In genomic region chr2:131678484-131678883, GRCm38 (mm10) we compare ENCODE assay signal across 32 mouse cellular contexts.
"Had no signal": no experiment of that assay in that cellular context is flagged by ENCODE, and none has a peak within 500 bp of the region (broad histone marks: within the 10 kb centered on the region; RNA-seq: fewer than 3 reads in every experiment).

No protein-coding gene starts in this region.

- H3K9me3 ChIP-seq: limb, embryonic 10.5 days; limb, embryonic 12.5 days; limb, embryonic 13.5 days; limb, embryonic 15.5 days; liver, embryonic 12.5 days; liver, embryonic 13.5 days; liver, embryonic 15.5 days; lung, embryonic 15.5 days; midbrain, embryonic 10.5 days; midbrain, embryonic 12.5 days; midbrain, embryonic 13.5 days; midbrain, embryonic 15.5 days; neural tube, embryonic 12.5 days had no signal

- H3K27me3 ChIP-seq: limb, embryonic 12.5 days; limb, embryonic 13.5 days; limb, embryonic 15.5 days; liver, embryonic 12.5 days; liver, embryonic 13.5 days; liver, embryonic 15.5 days; lung, embryonic 15.5 days; megakaryocyte, embryonic 14.5 days; midbrain, embryonic 12.5 days; midbrain, embryonic 13.5 days; midbrain, embryonic 15.5 days; neural tube, embryonic 12.5 days had no signal

- H3K4me3 ChIP-seq: limb, embryonic 10.5 days; limb, embryonic 12.5 days; limb, embryonic 13.5 days; limb, embryonic 15.5 days; liver, embryonic 12.5 days; liver, embryonic 13.5 days; liver, embryonic 15.5 days; lung, embryonic 15.5 days; megakaryocyte, embryonic 14.5 days; midbrain, embryonic 10.5 days; midbrain, embryonic 12.5 days; midbrain, embryonic 13.5 days; midbrain, embryonic 15.5 days; myocyte; neural tube, embryonic 12.5 days had no signal

- H3K36me3 ChIP-seq: limb, embryonic 10.5 days; limb, embryonic 12.5 days; limb, embryonic 13.5 days; limb, embryonic 15.5 days; liver, embryonic 12.5 days; liver, embryonic 13.5 days; liver, embryonic 15.5 days; lung, embryonic 15.5 days; midbrain, embryonic 10.5 days; midbrain, embryonic 12.5 days; midbrain, embryonic 13.5 days; midbrain, embryonic 15.5 days; neural tube, embryonic 12.5 days had no signal

- H3K9ac ChIP-seq: limb, embryonic 12.5 days; limb, embryonic 13.5 days; limb, embryonic 15.5 days; liver, embryonic 12.5 days; liver, embryonic 13.5 days; liver, embryonic 14.5 days; liver, embryonic 15.5 days; liver, postnatal 0 days; lung, embryonic 14.5 days; lung, embryonic 15.5 days; midbrain, embryonic 12.5 days; midbrain, embryonic 13.5 days; midbrain, embryonic 15.5 days; neural tube, embryonic 12.5 days had no signal

- DNase-seq: left cerebral cortex, postnatal 4 days; liver; liver, embryonic 13.5 days; liver, postnatal 0 days; lung, adult 18-20 months; lung, adult 2 months; lung, embryonic 14.5 days; lung, postnatal 10 days; lung, postnatal 14 days; lung, postnatal 36 days; lung, postnatal 4 days; midbrain, embryonic 14.5 days had no signal

- H3K4me2 ChIP-seq: limb, embryonic 12.5 days; limb, embryonic 13.5 days; limb, embryonic 15.5 days; liver, embryonic 11.5 days; liver, embryonic 12.5 days; liver, embryonic 13.5 days; liver, embryonic 15.5 days; lung, embryonic 14.5 days; lung, embryonic 15.5 days; midbrain, embryonic 11.5 days; midbrain, embryonic 12.5 days; midbrain, embryonic 13.5 days; midbrain, embryonic 15.5 days; neural tube, embryonic 12.5 days had no signal

- H3K27ac ChIP-seq: limb, embryonic 10.5 days; limb, embryonic 12.5 days; limb, embryonic 13.5 days; limb, embryonic 15.5 days; liver, embryonic 12.5 days; liver, embryonic 13.5 days; liver, embryonic 14.5 days; liver, embryonic 15.5 days; lung, embryonic 15.5 days; macrophage; midbrain, embryonic 10.5 days; midbrain, embryonic 12.5 days; midbrain, embryonic 13.5 days; midbrain, embryonic 15.5 days; neural tube, embryonic 12.5 days had no signal

- H3K4me1 ChIP-seq: limb, embryonic 15.5 days; liver, embryonic 12.5 days; liver, embryonic 13.5 days; liver, embryonic 15.5 days; lung, embryonic 15.5 days; megakaryocyte, embryonic 14.5 days; midbrain, embryonic 10.5 days; midbrain, embryonic 12.5 days; midbrain, embryonic 13.5 days; midbrain, embryonic 15.5 days; neural tube, embryonic 12.5 days had no signal

- ATAC-seq: liver, embryonic 12.5 days; liver, postnatal 0 days; lung, postnatal 0 days; midbrain, embryonic 13.5 days; midbrain, embryonic 15.5 days; midbrain, embryonic 16.5 days had no signal
